Mouse (Mus musculus) lung, adult 2 months (tissue): ENCODE measurements around the gene Pds5b. TPM values are rescaled to one million over a fixed set of nuclear protein-coding genes. Genes with fewer than 3 reads are reported as not detected.
A peak's percentile ranks its signal among the peaks of the same experiment; 100 is the strongest.

Source experiments
- DNase-seq: peaks from one replicate; pipeline ENCODE4 v3.0.0; 2022
- H3K4me1 ChIP-seq: fragments of 200-500 bp; 2 replicates; pipeline ENCODE4 v1.6.1; 2011; ENCODE audit warnings: low read length; ENCODE audit not compliant: control insufficient read depth, insufficient read depth
- H3K4me3 ChIP-seq: fragments of 200-500 bp; replicated peaks from 2 replicates; pipeline ENCODE3; 2011; ENCODE audit warnings: low read depth, mild to moderate bottlenecking, control low read depth, low read length; ENCODE audit errors: extremely low read depth
- CTCF ChIP-seq: fragments of 200-500 bp; IDR thresholded peaks from 2 replicates; pipeline ENCODE4 v1.5.1; 2011; ENCODE audit warnings: mild to moderate bottlenecking, low read length, control low read depth; ENCODE audit not compliant: insufficient read depth
- POLR2A ChIP-seq: fragments of 200-500 bp; IDR thresholded peaks from 2 replicates; pipeline ENCODE4 v1.6.1; 2011; ENCODE audit warnings: low read depth, mild to moderate bottlenecking, control low read depth, low read length, borderline replicate concordance; ENCODE audit errors: extremely low read depth
- WGBS: fragments of 180-500 bp; shearing (Covaris S2); methylation state at CpG from one replicate; pipeline ENCODE4 v1.1.7; 2018; 5-methylcytosine and 5-hydroxymethylcytosine counted together
- polyA plus RNA-seq: library from polyadenylated mRNA; depleted of rRNA; stranded (reverse); fragments of >200 nt; gene quantifications from 2 replicates; pipeline ENCODE4 v1.2.3, GENCODE M21; 2012

The Pds5b gene
- polyA plus RNA-seq, 1 experiment: 8.0 TPM

DNA sequence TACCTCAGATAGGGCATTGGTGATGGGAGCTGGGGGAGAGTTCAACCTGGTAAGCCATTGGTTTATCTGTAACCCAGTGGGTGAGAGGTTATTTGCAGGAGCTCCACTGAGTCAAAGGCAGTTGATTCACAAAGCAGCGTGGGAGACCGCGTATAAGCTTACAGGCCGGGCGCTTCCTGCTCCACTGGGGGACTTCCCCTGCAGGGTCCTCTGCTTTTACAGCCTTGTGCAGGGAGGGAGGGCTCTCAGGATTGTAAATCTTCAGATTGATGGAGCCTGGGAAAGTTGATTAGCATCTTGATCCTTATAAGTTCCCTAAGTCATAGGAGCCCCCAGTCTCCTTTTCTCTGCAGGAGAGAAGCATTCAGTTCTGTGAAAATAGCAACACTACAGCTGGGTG is 98.9 kb downstream of the Pds5b start:
- Histone ChIP-seq H3K4me3 (no peak overlapping the region), H3K4me1 (no peaks in the 10 kb centered on the region)
- no peak for DNase-seq
- WGBS: 55% methylated on average over 5 of the region's 5 CpGs
- no peak for TF ChIP-seq POLR2A
- no peak for TF ChIP-seq CTCF

- no peak for DNase-seq
- no peak for TF ChIP-seq CTCF
- TF ChIP-seq POLR2A: no peak
- Histone ChIP-seq H3K4me1 (no peaks in the 10 kb centered on the region), H3K4me3 (no peak overlapping the region)
Observed at GRCm38 (mm10) chr5:150773083-150773482, 99.5 kb downstream of the Pds5b start.

DNA sequence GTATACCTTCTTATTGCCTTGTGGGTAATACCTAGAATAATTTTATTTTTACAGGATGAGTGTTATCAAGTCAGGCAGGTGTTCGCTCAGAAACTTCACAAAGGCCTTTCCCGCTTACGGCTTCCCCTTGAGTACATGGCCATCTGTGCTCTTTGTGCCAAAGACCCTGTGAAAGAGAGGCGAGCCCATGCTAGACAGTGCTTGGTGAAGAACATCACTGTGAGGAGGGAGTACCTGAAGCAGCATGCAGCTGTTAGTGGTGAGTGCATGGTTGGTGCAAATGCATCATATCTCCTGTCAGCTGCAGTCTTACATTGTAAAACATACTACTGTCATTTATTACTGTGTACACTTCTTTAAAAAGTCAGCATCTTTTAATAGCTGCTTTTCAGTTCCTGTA is 114.7 kb downstream of the Pds5b start:
- 95% methylated on average over 4 of the region's 4 CpGs for WGBS
- Histone ChIP-seq H3K4me1 (no peaks in the 10 kb centered on the region), H3K4me3 (no peak overlapping the region)
- no peak for TF ChIP-seq CTCF
- TF ChIP-seq POLR2A: no peak
- DNase-seq: no peak

DNA sequence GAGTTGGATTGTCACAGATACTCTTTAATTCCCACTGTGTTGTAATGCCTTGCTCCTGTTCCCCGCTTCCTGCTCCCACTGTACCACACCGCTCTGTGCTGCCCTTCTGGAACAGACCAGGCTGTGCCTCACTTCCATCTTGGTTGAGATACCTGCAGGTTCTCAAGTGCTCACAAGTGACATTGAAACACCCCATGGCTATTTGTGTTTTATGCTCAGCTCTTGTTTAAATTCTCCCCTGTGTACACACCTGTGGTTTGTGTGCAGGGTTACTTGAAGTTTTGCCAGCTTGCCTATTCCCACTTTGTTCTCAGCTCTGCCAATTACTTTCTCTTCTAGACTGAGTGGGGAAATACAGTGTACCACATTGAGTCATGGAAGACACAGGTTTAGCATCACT is 115.5 kb downstream of the Pds5b start:
- H3K4me3 ChIP-seq: no peak overlapping the region
- 67% methylated on average over 2 of the region's 2 CpGs for WGBS
- peak; percentile 17 for DNase-seq
- TF ChIP-seq CTCF (no peak), POLR2A (no peak)
- no peaks in the 10 kb centered on the region; the same call in 1 of the 2 replicates for H3K4me1 ChIP-seq

GRCm38 (mm10) chr5:150794181-150794580 is 120.6 kb downstream of the Pds5b start:
- no peak overlapping the region for H3K4me3 ChIP-seq
- no peak for DNase-seq
- no peaks in the 10 kb centered on the region; the same call in 1 of the 2 replicates for H3K4me1 ChIP-seq
- 72% methylated on average over 6 of the region's 6 CpGs for WGBS
- TF ChIP-seq CTCF (no peak), POLR2A (no peak)

DNA sequence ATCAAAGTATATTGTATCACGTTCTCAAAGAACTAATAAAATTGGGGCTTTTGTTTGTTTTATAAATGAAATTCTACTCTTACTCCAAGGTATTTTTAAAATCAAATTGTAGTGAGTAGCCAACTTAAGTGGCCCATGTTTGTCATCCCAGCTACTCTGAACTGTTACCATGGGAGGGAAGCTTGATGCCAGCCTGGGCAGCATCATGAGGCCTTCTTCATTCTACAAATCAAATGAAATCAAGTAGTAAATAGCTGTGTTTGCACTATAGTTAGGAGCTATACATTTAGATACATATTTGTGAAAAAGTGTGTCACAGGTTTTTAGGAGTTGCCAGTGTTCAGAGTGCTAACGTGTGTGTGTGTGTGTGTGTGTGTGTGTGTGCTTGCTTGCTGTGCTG is 126.5 kb downstream of the Pds5b start:
- TF ChIP-seq POLR2A (no peak), CTCF (no peak)
- Histone ChIP-seq H3K4me1 (no peaks in the 10 kb centered on the region), H3K4me3 (no peak overlapping the region)
- 92% methylated on average over 2 of the region's 2 CpGs for WGBS
- DNase-seq: no peak

DNA sequence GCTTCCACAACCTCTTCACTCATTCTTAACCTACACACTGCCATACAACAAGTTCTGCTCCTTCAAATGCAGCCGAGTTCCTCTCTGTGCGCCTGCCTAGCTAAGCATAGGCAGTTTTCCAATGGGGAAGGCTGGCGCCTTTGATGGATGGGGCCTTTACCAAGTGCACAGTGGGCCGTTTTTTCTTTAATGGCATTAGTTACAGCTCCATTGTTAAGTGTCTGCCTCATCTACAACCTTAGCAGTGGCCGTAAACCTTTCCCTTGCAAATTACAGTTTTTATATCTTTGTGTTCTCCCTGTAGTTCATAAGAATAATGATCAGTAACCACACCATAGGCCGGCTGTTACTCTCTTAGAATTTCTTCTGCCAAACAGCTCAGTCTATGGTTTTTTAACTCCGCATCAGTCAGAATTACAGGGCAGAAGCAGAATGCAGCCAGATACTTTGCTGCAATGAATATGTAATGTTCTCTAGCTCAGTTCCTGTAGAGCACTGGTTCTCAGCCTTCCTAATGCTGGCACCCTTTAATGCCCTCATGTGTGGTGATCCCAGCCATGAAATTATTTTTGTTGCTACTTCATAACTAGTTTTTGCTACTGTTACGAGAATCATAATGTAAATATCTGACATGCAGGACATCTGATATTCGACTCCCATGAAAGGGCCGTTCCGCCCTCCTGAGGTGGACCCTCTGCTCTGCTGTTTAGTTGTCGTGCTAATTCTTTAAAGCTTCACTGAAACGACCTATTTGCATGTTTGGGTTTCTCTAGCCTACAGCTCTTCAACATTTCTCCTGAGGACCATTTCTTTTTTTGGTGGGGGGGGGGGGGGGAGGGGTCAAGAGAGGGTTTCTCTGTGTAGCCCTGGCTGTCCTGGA is 140.8 kb downstream of the Pds5b start:
- 85% methylated on average over 13 of the region's 13 CpGs for WGBS

DNA sequence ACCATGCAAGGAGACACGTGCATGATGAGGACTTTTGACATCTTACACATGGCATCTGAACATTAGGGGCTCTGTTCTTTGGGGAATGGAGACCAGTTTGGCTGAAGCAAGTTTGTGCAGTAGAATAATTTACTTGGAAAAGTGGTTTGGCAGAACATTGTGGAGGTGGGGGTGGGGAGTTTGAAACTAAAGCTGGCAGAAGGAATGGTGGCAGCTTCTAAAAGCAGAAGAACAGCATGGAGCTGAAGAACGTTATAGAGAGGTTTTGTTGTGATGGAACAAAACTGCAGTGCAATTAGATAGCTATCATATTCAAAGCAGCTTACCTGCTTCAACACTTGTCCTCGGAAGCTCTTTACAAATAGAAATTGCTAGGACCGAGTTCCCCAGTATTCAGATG is 141.9 kb downstream of the Pds5b start:
- WGBS: 86% methylated on average over 4 of the region's 4 CpGs
- Histone ChIP-seq H3K4me3 (no peak overlapping the region), H3K4me1 (no peaks in the 10 kb centered on the region)
- DNase-seq: no peak
- TF ChIP-seq CTCF (no peak), POLR2A (no peak)

More for the DNA sequence above, 140.8 kb downstream of the Pds5b start:
- TF ChIP-seq POLR2A (no peak), CTCF (no peak)
- no peak for DNase-seq
- Histone ChIP-seq H3K4me3 (no peak overlapping the region), H3K4me1 (no peaks in the 10 kb centered on the region)

- DNase-seq: no peak
- H3K4me3 ChIP-seq: no peak overlapping the region
- 89% methylated on average over 5 of the region's 5 CpGs for WGBS
- H3K4me1 ChIP-seq: no peaks in the 10 kb centered on the region
- no peak for TF ChIP-seq CTCF
- TF ChIP-seq POLR2A: no peak
Observed at GRCm38 (mm10) chr5:150816775-150817174, 143.2 kb downstream of the Pds5b start.

GRCm38 (mm10) chr5:150818041-150818440 is 144.5 kb downstream of the Pds5b start:
- 59% methylated on average over 2 of the region's 2 CpGs for WGBS
- TF ChIP-seq POLR2A: no peak
- no peak for TF ChIP-seq CTCF
- no peak for DNase-seq
- Histone ChIP-seq H3K4me1 (no peaks in the 10 kb centered on the region), H3K4me3 (no peak overlapping the region)
